Mouse (Mus musculus) stomach, postnatal 0 days (tissue): ENCODE data around the gene Rep15.

Experiments used
- CTCF ChIP-seq: IDR thresholded peaks from 2 replicates; pipeline ENCODE4 v1.5.1; 2016; ENCODE audit warnings: antibody characterized with exemption, low read depth, mild to moderate bottlenecking, moderate library complexity
- EP300 ChIP-seq: optimal IDR thresholded peaks from 2 replicates; pipeline ENCODE3; 2016; ENCODE audit warnings: antibody characterized with exemption

DNA sequence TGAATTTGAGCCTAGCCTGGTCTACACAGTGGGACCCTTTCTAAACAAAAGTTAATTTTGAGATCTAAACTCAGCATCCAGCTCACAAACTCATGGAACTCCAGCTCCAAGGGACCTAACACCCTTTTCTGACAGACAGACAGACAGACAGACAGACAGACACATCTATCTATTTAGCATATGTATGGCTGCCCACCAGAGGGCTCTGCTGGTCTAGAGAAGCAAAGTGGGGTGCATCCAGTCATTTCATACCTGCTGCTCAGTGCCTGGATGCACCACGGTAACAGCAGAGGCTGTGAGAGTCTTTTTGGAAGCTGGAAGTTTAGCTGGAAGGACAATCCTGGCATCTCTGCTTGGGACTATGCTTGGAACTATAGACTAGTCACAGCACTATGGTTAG lies 18.8 kb upstream of the Rep15 start:
- TF ChIP-seq CTCF (peak; percentile 60), EP300 (no peak)
